Mouse (Mus musculus): ENCODE measurements at regions not wholly inside any gene's neighbourhood (a gene's known extent, or its start where the extent isn't known, plus 50 kb on each side); places are given as distances from the start of the nearest gene placed in this dataset.
A peak's percentile ranks its signal among the peaks of the same experiment; 100 is the strongest.

DNA sequence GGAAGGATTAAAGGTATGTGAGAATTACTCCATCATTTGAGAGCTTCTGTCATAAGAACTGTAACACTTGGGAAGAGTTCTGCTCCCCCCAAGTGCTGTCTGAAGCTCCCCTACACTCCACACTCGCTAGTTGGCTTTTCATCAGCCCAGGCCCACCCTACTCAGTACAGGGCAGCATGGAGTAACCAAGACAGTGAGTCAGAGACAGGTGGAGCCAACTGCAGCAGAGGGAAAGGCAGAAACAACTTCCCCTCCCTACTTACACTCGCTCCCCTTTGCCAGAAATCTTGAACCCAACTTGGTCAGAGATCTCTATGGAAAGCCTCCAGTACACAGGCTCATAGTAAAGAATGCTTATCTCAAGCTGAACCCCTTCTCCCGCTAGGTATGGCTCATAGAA is 2046.5 kb downstream of the Grik2 start:
- ATAC-seq (ENCODE audit: insufficient number of reproducible peaks, low FRiP score, low TSS enrichment): no peak

DNA sequence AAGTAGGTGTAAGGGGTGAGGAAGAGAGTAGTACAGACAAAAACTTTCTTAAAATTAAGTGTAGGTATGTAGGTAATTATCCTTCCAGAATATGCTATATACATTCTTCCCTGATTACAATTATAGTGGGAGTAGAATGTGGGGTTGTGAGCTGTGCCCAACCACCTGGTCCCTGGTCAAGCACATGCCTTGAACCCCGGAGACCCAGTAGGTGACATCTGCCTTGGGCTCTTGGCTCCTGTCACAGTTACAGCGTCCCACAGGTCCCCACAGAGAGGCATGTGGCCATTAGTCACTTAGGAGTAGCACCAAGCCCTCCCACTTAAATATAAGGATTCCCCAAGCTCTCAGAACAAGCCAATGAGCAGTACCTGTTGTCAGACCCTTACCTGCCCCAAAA is 2046.9 kb downstream of the Grik2 start:
- ATAC-seq (ENCODE audit: insufficient number of reproducible peaks, low FRiP score, low TSS enrichment): no peak

DNA sequence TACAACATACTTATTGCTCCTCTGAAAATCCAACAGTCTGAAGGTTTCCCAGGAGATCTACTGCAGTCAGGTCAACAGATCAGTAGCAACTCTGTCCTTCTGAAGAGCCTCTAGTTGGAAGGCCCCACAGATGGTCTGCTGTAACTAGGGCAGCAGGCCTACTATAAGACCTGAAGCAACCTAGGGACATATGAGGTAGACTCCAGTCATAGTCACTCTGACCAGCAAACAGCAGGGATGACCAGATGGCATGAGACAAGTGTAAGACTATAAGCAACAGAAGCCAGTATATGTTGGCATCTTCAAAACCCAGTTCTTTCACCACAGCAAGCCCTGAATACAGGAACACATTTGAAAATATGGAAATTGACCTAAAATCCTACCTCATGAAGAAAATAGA is 2079.8 kb downstream of the Grik2 start:
- ATAC-seq (ENCODE audit: insufficient number of reproducible peaks, low FRiP score, low TSS enrichment): peak; percentile 97
